Mouse (Mus musculus) lung, postnatal 14 days (tissue): ENCODE measurements around the gene Gpr153.

Source experiments
- DNase-seq: peaks from one replicate; pipeline ENCODE4 v3.0.0; 2021

Gpr153 gene

DNA sequence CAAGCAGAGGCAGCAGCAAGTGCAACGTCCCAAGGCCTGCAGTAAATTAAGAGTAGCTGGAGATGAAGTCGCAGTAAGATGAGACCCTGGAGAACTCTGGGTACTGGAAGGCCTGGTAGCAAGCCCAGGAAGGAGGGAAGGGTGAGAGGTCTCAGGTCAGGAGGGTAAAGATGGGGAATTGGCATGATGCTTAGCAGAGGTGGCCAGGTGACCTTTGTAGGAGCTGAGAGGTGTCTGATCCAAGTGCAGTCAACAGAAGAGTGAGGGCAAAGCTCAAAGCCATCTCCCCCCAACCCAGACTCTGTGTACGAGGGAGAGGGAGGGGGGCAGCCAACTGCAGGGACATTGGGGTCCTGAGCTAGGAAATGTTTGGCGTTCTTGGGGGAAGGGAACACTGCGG lies 47.4 kb downstream of the Gpr153 start:
- no peak for DNase-seq

DNA sequence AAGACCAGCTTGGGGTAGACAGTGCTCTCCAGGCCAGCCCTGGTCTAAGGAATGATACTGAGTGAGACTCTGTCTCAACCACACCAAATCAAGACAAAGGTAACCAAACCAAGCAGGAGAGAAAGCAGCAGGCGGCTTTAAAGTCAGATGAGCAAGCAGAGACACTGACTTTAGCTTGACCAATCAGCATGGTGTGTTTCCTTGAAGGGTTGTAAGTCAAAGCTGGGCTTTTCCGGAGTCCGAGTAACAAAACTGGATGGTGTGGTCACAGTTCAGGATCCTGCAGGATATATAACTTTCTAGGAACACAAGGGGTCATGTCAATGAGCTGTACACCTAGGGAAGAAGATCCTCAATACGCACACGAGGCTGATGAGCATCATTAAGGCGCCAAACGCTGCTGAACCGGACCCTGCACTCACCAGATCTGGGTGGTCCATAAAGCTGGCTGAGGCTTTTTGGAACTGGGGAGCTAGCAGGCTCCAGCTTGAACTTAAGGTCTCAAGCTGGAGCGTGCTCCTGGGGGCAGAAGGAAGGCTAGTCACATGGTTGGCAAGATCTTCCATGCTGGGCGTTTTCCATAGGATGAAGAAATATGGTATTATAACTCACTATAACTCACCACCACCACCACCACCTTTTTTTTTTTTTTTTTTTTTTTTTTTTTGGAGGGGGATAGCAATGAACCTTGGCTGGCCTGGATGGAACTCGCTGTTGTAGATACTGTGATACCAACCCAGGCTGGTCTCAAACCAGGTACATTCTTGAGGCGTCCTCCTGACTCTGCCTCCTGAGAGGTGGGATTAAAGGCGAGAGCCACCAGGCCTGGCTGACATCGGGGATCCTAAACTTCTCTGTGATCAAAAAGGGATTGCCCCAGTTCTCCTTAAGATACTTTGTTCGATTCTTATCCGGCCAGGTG lies 50.9 kb downstream of the Gpr153 start:
- DNase-seq: no peak

DNA sequence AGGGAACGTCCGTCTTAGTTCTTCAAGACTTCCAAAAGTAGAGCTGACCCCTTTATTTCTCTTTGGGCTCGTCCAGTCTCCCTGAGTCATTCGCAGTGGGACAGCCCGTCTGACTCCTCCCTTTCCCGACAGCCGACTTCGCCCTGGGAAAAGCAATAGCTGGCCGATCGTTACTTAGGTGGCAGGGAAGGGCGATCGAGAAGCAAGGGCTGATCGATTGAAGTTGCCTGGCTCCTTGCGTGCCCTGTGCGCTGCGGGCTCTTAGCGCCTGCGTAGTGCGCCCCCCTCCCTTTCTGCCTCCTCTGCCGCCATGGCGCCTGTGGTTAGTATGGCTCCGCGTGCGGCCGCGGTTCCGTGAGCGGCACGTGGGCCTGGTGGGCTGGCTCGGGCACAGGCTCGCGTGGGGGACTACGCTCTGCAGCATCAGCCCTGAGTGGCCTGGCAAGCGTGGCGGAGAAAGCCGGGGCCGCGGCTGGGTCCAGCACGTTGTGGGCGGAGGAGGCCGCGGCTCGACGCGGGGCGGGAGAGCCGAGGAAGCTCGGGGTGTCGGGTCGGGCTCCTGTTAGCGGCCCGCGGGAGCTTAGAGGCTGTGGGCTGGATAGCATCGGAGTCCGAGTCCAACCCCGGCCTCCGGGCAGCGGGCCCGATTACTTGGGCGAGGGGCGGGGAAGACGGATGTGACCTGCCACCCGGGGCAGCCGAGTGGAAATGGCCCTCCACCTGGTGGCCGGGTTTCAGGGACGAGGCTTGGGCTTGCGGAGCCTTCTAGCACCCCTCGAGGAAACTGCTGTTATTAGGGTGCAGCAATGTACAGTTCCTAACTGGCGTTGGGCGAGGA lies 51.8 kb downstream of the Gpr153 start, which contains the start of gene Rpl22:
Gene Rpl22 (plus strand): TSS at position 169 of the 838 bp plus-strand sequence.
- peak; percentile 91 for DNase-seq

DNA sequence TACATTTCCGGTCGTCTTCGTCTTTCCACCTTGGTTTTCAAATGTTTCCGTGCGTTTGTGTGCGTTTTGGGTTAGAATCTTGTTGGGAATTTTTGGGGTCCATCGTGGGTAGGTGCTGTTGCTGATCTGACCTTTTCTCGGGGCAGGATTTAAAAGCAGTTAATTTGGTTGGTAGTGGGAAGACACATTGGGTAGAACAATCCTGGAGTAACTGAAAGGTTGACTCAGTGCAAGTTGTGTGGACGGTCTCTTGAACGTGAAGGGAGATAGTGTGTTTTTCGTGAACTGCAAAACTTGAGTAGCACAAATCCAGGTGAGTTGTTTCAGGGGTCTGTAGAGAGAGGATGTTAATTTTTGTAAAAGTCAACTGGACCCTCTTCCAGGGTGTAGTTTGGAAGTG lies 52.5 kb downstream of the Gpr153 start:
- DNase-seq: no peak

DNA sequence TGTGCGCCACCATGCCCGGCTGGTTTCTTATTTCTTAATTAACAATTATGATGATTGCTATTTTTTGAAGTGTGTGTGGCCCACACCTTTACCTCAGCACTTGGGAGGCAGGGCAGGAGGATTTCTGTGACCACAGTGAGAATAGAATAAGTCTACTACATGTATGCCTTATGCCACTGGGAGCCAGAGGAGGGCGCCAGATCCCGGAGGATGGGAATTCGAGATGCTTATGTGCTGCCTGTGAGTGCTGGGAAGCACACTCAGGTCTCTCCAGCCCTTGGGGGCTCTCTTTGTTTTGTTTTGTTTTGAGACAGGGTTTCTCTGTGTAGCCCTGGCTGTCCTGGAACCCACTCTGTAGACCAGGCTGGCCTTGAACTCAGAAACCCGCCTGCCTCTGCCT lies 54.7 kb downstream of the Gpr153 start:
- peak; percentile 48 for DNase-seq

DNA sequence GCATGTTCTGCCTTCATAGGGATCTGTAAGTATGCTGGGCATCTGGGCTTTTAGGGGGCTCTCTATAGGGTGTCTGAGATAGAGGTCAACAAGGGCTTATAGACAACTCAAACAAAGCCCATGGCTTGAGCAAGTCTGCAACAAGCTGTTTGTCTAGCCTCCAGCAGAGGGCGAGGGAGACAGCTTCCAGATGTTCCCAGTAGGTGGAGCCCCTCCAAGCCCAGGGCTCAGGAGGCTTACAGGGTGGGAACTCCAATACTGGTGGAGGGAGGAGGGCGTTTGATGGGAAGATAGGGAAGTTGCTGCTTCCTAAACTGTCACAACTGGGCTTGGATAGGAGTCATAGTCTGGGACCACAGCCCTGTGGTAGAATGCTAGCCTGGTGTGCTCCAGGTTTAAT lies 58.9 kb downstream of the Gpr153 start:
- DNase-seq: peak; percentile 76

DNA sequence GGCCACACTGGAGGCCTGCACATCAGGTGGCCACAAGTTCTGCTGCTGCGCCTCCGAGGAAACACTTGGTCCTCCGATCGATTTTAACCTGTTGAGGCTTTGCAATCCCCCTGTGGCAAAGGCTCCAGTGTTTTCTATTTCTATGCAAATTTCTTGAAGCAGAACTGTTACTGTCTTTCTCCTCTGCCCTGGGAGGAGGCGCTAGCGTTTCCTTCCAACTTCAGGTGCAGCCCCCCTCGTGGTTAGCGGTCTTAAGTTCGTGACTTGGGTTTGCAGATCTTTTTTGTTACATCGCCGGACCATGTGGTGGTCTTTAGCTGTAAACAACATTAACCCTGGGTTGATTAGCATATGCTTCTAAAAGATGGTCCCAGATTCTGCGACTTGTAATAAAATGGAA lies 59.6 kb downstream of the Gpr153 start:
- DNase-seq: no peak
